ENCODE assay signal across 1 mouse cellular context in the genomic region with DNA sequence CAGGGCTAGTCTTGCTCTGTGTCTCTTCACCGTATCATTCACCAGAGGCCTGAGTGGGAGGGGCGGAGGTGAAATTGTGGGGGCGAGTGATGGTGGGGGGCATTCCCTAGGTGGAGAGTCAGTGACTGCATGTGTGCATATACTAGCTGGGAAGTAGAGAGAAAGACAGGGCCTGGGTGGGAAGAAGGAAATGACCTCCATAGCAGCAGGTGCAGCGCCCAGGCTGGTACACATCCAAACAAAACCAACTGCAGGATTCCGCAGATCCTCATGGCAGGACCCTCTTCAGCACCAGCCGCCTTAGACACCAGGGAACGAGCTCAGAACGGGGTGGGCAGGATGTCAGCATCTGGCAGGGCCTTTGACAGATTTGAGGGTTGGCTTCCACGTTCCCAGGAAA.
TF ChIP-seq lines count a peak whose summit lies in the region.

No protein-coding gene starts in this region.

TF ChIP-seq in myocyte, 11 proteins besides CTCF, POLR2A, EP300 and RAD21 (continued from another document):
- TF ChIP-seq E2F4 (IDR thresholded peaks at IDR 0.05; ENCODE audit: insufficient read depth) (no peak), TCF3 (IDR thresholded peaks at IDR 0.05; ENCODE audit: insufficient read length, low read depth) (no peak)
